Mouse (Mus musculus): ENCODE measurements at regions not wholly inside any gene's neighbourhood (a gene's known extent, or its start where the extent isn't known, plus 50 kb on each side); places are given as distances from the start of the nearest gene placed in this dataset.

GRCm38 (mm10) chr15:5625367-5625766 is 381.4 kb upstream of the Ptger4 start:
- no peaks in the 10 kb centered on the region for H3K36me3 ChIP-seq (ENCODE audit: control insufficient read depth, insufficient read depth, low read length)
- no peaks in the 10 kb centered on the region for H3K27me3 ChIP-seq (ENCODE audit: control insufficient read depth, insufficient read depth, low read length)
- WGBS: 90% methylated on average over 2 of the region's 2 CpGs
- no peak for ATAC-seq (ENCODE audit: low FRiP score, low TSS enrichment)
- no peak overlapping the region for H3K27ac ChIP-seq (ENCODE audit: low read depth, low read length)
- H3K4me1 ChIP-seq (ENCODE audit: control insufficient read depth, insufficient read depth, low read length): no peaks in the 10 kb centered on the region
- peaks cover 4% of the 10 kb centered on the region; the same call in 1 of the 2 replicates for H3K9me3 ChIP-seq (ENCODE audit: control insufficient read depth, low read length)
- no peak overlapping the region for H3K9ac ChIP-seq (ENCODE audit: low read depth, low read length)
- no peak overlapping the region for H3K4me2 ChIP-seq (replicated peaks; ENCODE audit: low read depth, low read length)
- H3K4me3 ChIP-seq (ENCODE audit: low read length): no peak overlapping the region

- Histone ChIP-seq H3K9ac (ENCODE audit: low read depth, low read length) (no peak overlapping the region), H3K4me3 (ENCODE audit: low read length) (no peak overlapping the region), H3K27me3 (ENCODE audit: control insufficient read depth, insufficient read depth, low read length) (no peaks in the 10 kb centered on the region), H3K4me1 (ENCODE audit: control insufficient read depth, insufficient read depth, low read length) (no peaks in the 10 kb centered on the region), H3K36me3 (ENCODE audit: control insufficient read depth, insufficient read depth, low read length) (no peaks in the 10 kb centered on the region), H3K4me2 (replicated peaks; ENCODE audit: low read depth, low read length) (no peak overlapping the region), H3K27ac (ENCODE audit: low read depth, low read length) (no peak overlapping the region), H3K9me3 (ENCODE audit: control insufficient read depth, low read length) (no peaks in the 10 kb centered on the region)
- ATAC-seq (ENCODE audit: low FRiP score, low TSS enrichment): no peak
- 52% methylated on average over 1 of the region's 1 CpGs for WGBS
These were observed 402.7 kb upstream of the Ptger4 start for GRCm38 (mm10) chr15:5646673-5647072.

- no peak overlapping the region for H3K27ac ChIP-seq (ENCODE audit: low read depth, low read length)
- no peaks in the 10 kb centered on the region for H3K36me3 ChIP-seq (ENCODE audit: control insufficient read depth, insufficient read depth, low read length)
- ATAC-seq (ENCODE audit: low FRiP score, low TSS enrichment): no peak
- no peaks in the 10 kb centered on the region for H3K27me3 ChIP-seq (ENCODE audit: control insufficient read depth, insufficient read depth, low read length)
- no peaks in the 10 kb centered on the region for H3K4me1 ChIP-seq (ENCODE audit: control insufficient read depth, insufficient read depth, low read length)
- no peak overlapping the region for H3K4me2 ChIP-seq (replicated peaks; ENCODE audit: low read depth, low read length)
- 81% methylated on average over 6 of the region's 6 CpGs for WGBS
- H3K9ac ChIP-seq (ENCODE audit: low read depth, low read length): no peak overlapping the region
- no peak overlapping the region for H3K4me3 ChIP-seq (ENCODE audit: low read length)
- H3K9me3 ChIP-seq (ENCODE audit: control insufficient read depth, low read length): no peaks in the 10 kb centered on the region
These were observed 414.8 kb upstream of the Ptger4 start for GRCm38 (mm10) chr15:5658796-5659195.

GRCm38 (mm10) chr15:5660819-5661218 is 416.8 kb upstream of the Ptger4 start:
- Histone ChIP-seq H3K9ac (ENCODE audit: low read depth, low read length) (no peak overlapping the region), H3K36me3 (ENCODE audit: control insufficient read depth, insufficient read depth, low read length) (no peaks in the 10 kb centered on the region), H3K4me1 (ENCODE audit: control insufficient read depth, insufficient read depth, low read length) (no peaks in the 10 kb centered on the region), H3K27me3 (ENCODE audit: control insufficient read depth, insufficient read depth, low read length) (no peaks in the 10 kb centered on the region), H3K9me3 (ENCODE audit: control insufficient read depth, low read length) (no peaks in the 10 kb centered on the region), H3K27ac (ENCODE audit: low read depth, low read length) (no peak overlapping the region), H3K4me2 (replicated peaks; ENCODE audit: low read depth, low read length) (no peak overlapping the region), H3K4me3 (ENCODE audit: low read length) (no peak overlapping the region)
- no peak for ATAC-seq (ENCODE audit: low FRiP score, low TSS enrichment)
- WGBS: 84% methylated on average over 3 of the region's 3 CpGs

GRCm38 (mm10) chr15:5671781-5672180 is 427.8 kb upstream of the Ptger4 start:
- H3K4me2 ChIP-seq (replicated peaks; ENCODE audit: low read depth, low read length): no peak overlapping the region
- H3K4me3 ChIP-seq (ENCODE audit: low read length): no peak overlapping the region
- H3K27ac ChIP-seq (ENCODE audit: low read depth, low read length): no peak overlapping the region
- no peaks in the 10 kb centered on the region for H3K27me3 ChIP-seq (ENCODE audit: control insufficient read depth, insufficient read depth, low read length)
- no peaks in the 10 kb centered on the region for H3K9me3 ChIP-seq (ENCODE audit: control insufficient read depth, low read length)
- H3K4me1 ChIP-seq (ENCODE audit: control insufficient read depth, insufficient read depth, low read length): no peaks in the 10 kb centered on the region
- no peaks in the 10 kb centered on the region for H3K36me3 ChIP-seq (ENCODE audit: control insufficient read depth, insufficient read depth, low read length)
- no peak for ATAC-seq (ENCODE audit: low FRiP score, low TSS enrichment)
- no peak overlapping the region for H3K9ac ChIP-seq (ENCODE audit: low read depth, low read length)

GRCm38 (mm10) chr15:5676704-5677103 is 432.7 kb upstream of the Ptger4 start:
- no peak for ATAC-seq (ENCODE audit: low FRiP score, low TSS enrichment)
- H3K4me1 ChIP-seq (ENCODE audit: control insufficient read depth, insufficient read depth, low read length): no peaks in the 10 kb centered on the region
- WGBS: 51% methylated on average over 3 of the region's 3 CpGs
- H3K36me3 ChIP-seq (ENCODE audit: control insufficient read depth, insufficient read depth, low read length): no peaks in the 10 kb centered on the region
- no peak overlapping the region for H3K4me3 ChIP-seq (ENCODE audit: low read length)
- H3K27me3 ChIP-seq (ENCODE audit: control insufficient read depth, insufficient read depth, low read length): no peaks in the 10 kb centered on the region
- H3K4me2 ChIP-seq (replicated peaks; ENCODE audit: low read depth, low read length): no peak overlapping the region
- no peaks in the 10 kb centered on the region for H3K9me3 ChIP-seq (ENCODE audit: control insufficient read depth, low read length)
- no peak overlapping the region for H3K9ac ChIP-seq (ENCODE audit: low read depth, low read length)
- no peak overlapping the region for H3K27ac ChIP-seq (ENCODE audit: low read depth, low read length)

- Histone ChIP-seq H3K4me2 (replicated peaks; ENCODE audit: low read depth, low read length) (no peak overlapping the region), H3K9ac (ENCODE audit: low read depth, low read length) (no peak overlapping the region), H3K27me3 (ENCODE audit: control insufficient read depth, insufficient read depth, low read length) (no peaks in the 10 kb centered on the region), H3K9me3 (ENCODE audit: control insufficient read depth, low read length) (no peaks in the 10 kb centered on the region), H3K27ac (ENCODE audit: low read depth, low read length) (no peak overlapping the region), H3K36me3 (ENCODE audit: control insufficient read depth, insufficient read depth, low read length) (no peaks in the 10 kb centered on the region), H3K4me1 (ENCODE audit: control insufficient read depth, insufficient read depth, low read length) (no peaks in the 10 kb centered on the region), H3K4me3 (ENCODE audit: low read length) (no peak overlapping the region)
- WGBS: 80% methylated on average over 1 of the region's 1 CpGs
- ATAC-seq (ENCODE audit: low FRiP score, low TSS enrichment): no peak
These were observed 449.8 kb upstream of the Ptger4 start for GRCm38 (mm10) chr15:5693810-5694209.

- WGBS: 78% methylated on average over 3 of the region's 3 CpGs
These were observed 451.0 kb upstream of the Ptger4 start for GRCm38 (mm10) chr15:5695015-5695414.

GRCm38 (mm10) chr15:5708454-5708853 is 464.5 kb upstream of the Ptger4 start:
- H3K27me3 ChIP-seq (ENCODE audit: control insufficient read depth, insufficient read depth, low read length): no peaks in the 10 kb centered on the region
- ATAC-seq (ENCODE audit: low FRiP score, low TSS enrichment): no peak
- H3K4me3 ChIP-seq (ENCODE audit: low read length): no peak overlapping the region
- H3K4me2 ChIP-seq (replicated peaks; ENCODE audit: low read depth, low read length): no peak overlapping the region
- no peaks in the 10 kb centered on the region for H3K36me3 ChIP-seq (ENCODE audit: control insufficient read depth, insufficient read depth, low read length)
- no peak overlapping the region for H3K9ac ChIP-seq (ENCODE audit: low read depth, low read length)
- 88% methylated on average over 5 of the region's 5 CpGs for WGBS
- H3K27ac ChIP-seq (ENCODE audit: low read depth, low read length): no peak overlapping the region
- H3K9me3 ChIP-seq (ENCODE audit: control insufficient read depth, low read length): no peaks in the 10 kb centered on the region
- no peaks in the 10 kb centered on the region for H3K4me1 ChIP-seq (ENCODE audit: control insufficient read depth, insufficient read depth, low read length)

More at GRCm38 (mm10) chr15:5695015-5695414, 451.0 kb upstream of the Ptger4 start:
- H3K9ac ChIP-seq (ENCODE audit: low read depth, low read length): no peak overlapping the region
- H3K4me2 ChIP-seq (replicated peaks; ENCODE audit: low read depth, low read length): no peak overlapping the region
- no peaks in the 10 kb centered on the region for H3K27me3 ChIP-seq (ENCODE audit: control insufficient read depth, insufficient read depth, low read length)
- no peaks in the 10 kb centered on the region for H3K4me1 ChIP-seq (ENCODE audit: control insufficient read depth, insufficient read depth, low read length)
- no peaks in the 10 kb centered on the region for H3K36me3 ChIP-seq (ENCODE audit: control insufficient read depth, insufficient read depth, low read length)
- no peak for ATAC-seq (ENCODE audit: low FRiP score, low TSS enrichment)
- H3K9me3 ChIP-seq (ENCODE audit: control insufficient read depth, low read length): no peaks in the 10 kb centered on the region
- H3K27ac ChIP-seq (ENCODE audit: low read depth, low read length): no peak overlapping the region
- H3K4me3 ChIP-seq (ENCODE audit: low read length): no peak overlapping the region

GRCm38 (mm10) chr15:5740658-5741057 is 496.7 kb upstream of the Ptger4 start:
- H3K4me2 ChIP-seq (replicated peaks; ENCODE audit: low read depth, low read length): no peak overlapping the region

More at GRCm38 (mm10) chr15:5740658-5741057, 496.7 kb upstream of the Ptger4 start:
- no peaks in the 10 kb centered on the region for H3K27me3 ChIP-seq (ENCODE audit: control insufficient read depth, insufficient read depth, low read length)
- H3K9me3 ChIP-seq (ENCODE audit: control insufficient read depth, low read length): no peaks in the 10 kb centered on the region
- 15% methylated on average over 1 of the region's 1 CpGs for WGBS
- no peak for ATAC-seq (ENCODE audit: low FRiP score, low TSS enrichment)
- no peaks in the 10 kb centered on the region for H3K4me1 ChIP-seq (ENCODE audit: control insufficient read depth, insufficient read depth, low read length)
- no peaks in the 10 kb centered on the region for H3K36me3 ChIP-seq (ENCODE audit: control insufficient read depth, insufficient read depth, low read length)
- H3K9ac ChIP-seq (ENCODE audit: low read depth, low read length): no peak overlapping the region
- no peak overlapping the region for H3K4me3 ChIP-seq (ENCODE audit: low read length)
- H3K27ac ChIP-seq (ENCODE audit: low read depth, low read length): no peak overlapping the region

Data from kidney, embryonic 14.5 days (tissue).